Mouse (Mus musculus): ENCODE results near the gene Gm44805. TPM values are rescaled to one million over a fixed set of nuclear protein-coding genes. Genes with fewer than 3 reads are reported as not detected.

Gene Gm44805
- not detected for total RNA-seq (2023)

GRCm38 (mm10) chr7:19681202-19681694 is at the start of gene Gm44805, which contains the start of gene Apoc4:
Gene Gm44805, minus strand, starts transcription at chr7:19681423.
Gene Apoc4, minus strand, starts transcription at chr7:19681479.

GRCm38 (mm10) chr7:19715239-19716054 is 34.2 kb upstream of the Gm44805 start, which contains the start of gene Tomm40:
Gene Tomm40, minus strand, starts transcription at chr7:19715438.

GRCm38 (mm10) chr7:19698907-19699826 is 17.9 kb upstream of the Gm44805 start, which contains the start of gene Apoe:
Gene Apoe, minus strand, starts transcription at chr7:19699188.

GRCm38 (mm10) chr7:19691873-19692865 is 10.9 kb upstream of the Gm44805 start, which contains the start of gene Apoc1:
Gene Apoc1, minus strand, starts transcription at chr7:19692660.

GRCm38 (mm10) chr7:19677872-19678271 is 3.4 kb downstream of the Gm44805 start, which contains the start of gene Apoc2:
Gene Apoc2, minus strand, starts transcription at chr7:19677941.

GRCm38 (mm10) chr7:19664955-19665841 is 16.0 kb downstream of the Gm44805 start, which contains the start of gene Clptm1:
Gene Clptm1, minus strand, starts transcription at chr7:19665033.

GRCm38 (mm10) chr7:19629361-19629734 is 51.9 kb downstream of the Gm44805 start, which contains the start of gene Relb:
Gene Relb, minus strand, starts transcription at chr7:19629438.

Other genes with a start within 250 kb of the Gm44805 start
- 26.6 TPM for gene Mark4, start 222.6 kb downstream of the Gm44805 start, total RNA-seq (2023)
- gene Exoc3l2, start 218.1 kb downstream of the Gm44805 start, total RNA-seq (2023): not detected
- gene Bloc1s3, start 173.1 kb downstream of the Gm44805 start, total RNA-seq (2023): 3.8 TPM
- 24.3 TPM for gene Trappc6a, start 173.0 kb downstream of the Gm44805 start, total RNA-seq (2023)
- not detected for gene Nkpd1, start 163.6 kb downstream of the Gm44805 start, total RNA-seq (2023)
- gene Ppp1r37, start 118.3 kb downstream of the Gm44805 start, total RNA-seq (2023): 51.4 TPM
- 2.4 TPM for gene Zfp296, start 104.1 kb downstream of the Gm44805 start, total RNA-seq (2023)
- gene Gemin7, start 103.8 kb downstream of the Gm44805 start, total RNA-seq (2023): 48.1 TPM
- 87.8 TPM for gene Clasrp, start 76.9 kb downstream of the Gm44805 start, total RNA-seq (2023)
- gene Relb, start 52.0 kb downstream of the Gm44805 start, total RNA-seq (2023): 44.9 TPM
- 70.1 TPM for gene Clptm1, start 16.4 kb downstream of the Gm44805 start, total RNA-seq (2023)
- gene Apoc2, start 3.5 kb downstream of the Gm44805 start, total RNA-seq (2023): 2.1 TPM
- gene Apoc4, start 56 bp upstream of the Gm44805 start, total RNA-seq (2023): not detected
- 1.4 TPM for gene Apoc1, start 11.2 kb upstream of the Gm44805 start, total RNA-seq (2023)
- gene Apoe, start 17.8 kb upstream of the Gm44805 start, total RNA-seq (2023): 33.1 TPM
- gene Tomm40, start 34.0 kb upstream of the Gm44805 start, total RNA-seq (2023): 59.7 TPM
- gene Nectin2, start 69.1 kb upstream of the Gm44805 start, total RNA-seq (2023): not detected
- gene Bcam, start 89.6 kb upstream of the Gm44805 start, total RNA-seq (2023): not detected
- gene Cblc, start 115.4 kb upstream of the Gm44805 start, total RNA-seq (2023): 1.0 TPM
- 14.5 TPM for gene Bcl3, start 141.3 kb upstream of the Gm44805 start, total RNA-seq (2023)
- not detected for gene Gm19345, start 170.6 kb upstream of the Gm44805 start, total RNA-seq (2023)
- gene Ceacam16, start 179.9 kb upstream of the Gm44805 start, total RNA-seq (2023): 2.1 TPM
- not detected for gene Ceacam19, start 206.5 kb upstream of the Gm44805 start, total RNA-seq (2023)
- gene Pvr, start 239.7 kb upstream of the Gm44805 start, total RNA-seq (2023): 40.8 TPM